Mouse (Mus musculus) hindbrain, embryonic 10.5 days (tissue): Measurements from ENCODE around the gene Slc7a7. TPM values are rescaled to one million over a fixed set of nuclear protein-coding genes. Genes with fewer than 3 reads are reported as not detected.

ENCODE experiments used
- DNase-seq: peaks from one replicate; pipeline ENCODE4 v3.0.0-alpha.2; 2017; ENCODE audit warnings: low spot score
- H3K27ac ChIP-seq: fragments of 300-500 bp; sonication (generic); 2 replicates; pipeline ENCODE4 v1.5.1; 2016; ENCODE audit warnings: mild to moderate bottlenecking, moderate library complexity
- H3K27me3 ChIP-seq: fragments of 300-500 bp; sonication (generic); 2 replicates; pipeline ENCODE4 v1.6.1; 2016; ENCODE audit warnings: mild to moderate bottlenecking; ENCODE audit not compliant: poor library complexity, insufficient read depth, severe bottlenecking
- H3K36me3 ChIP-seq: fragments of 300-500 bp; sonication (generic); 2 replicates; pipeline ENCODE4 v1.6.1; 2016; ENCODE audit warnings: mild to moderate bottlenecking, moderate library complexity
- H3K4me1 ChIP-seq: fragments of 300-500 bp; sonication (generic); replicated peaks from 2 replicates; pipeline ENCODE4 v1.6.1; 2016; ENCODE audit warnings: mild to moderate bottlenecking
- H3K4me3 ChIP-seq: fragments of 300-500 bp; sonication (generic); 2 replicates; pipeline ENCODE4 v1.5.1; 2016; ENCODE audit warnings: mild to moderate bottlenecking, moderate library complexity
- H3K9me3 ChIP-seq: fragments of 300-500 bp; sonication (generic); 2 replicates; pipeline ENCODE4 v1.6.1; 2016; ENCODE audit warnings: mild to moderate bottlenecking, moderate library complexity
- WGBS: fragments of 180-500 bp; shearing (Covaris S2); methylation state at CpG from one replicate; pipeline ENCODE4 v1.1.7; 2016; 5-methylcytosine and 5-hydroxymethylcytosine counted together
- polyA plus RNA-seq: library from polyadenylated mRNA; unstranded; fragments of >200 nt; fragmentation: Nextera tagmentation; extraction: Ambion mirVana; gene quantifications from 2 replicates; pipeline ENCODE4 v1.2.1, GENCODE M21; 2016

Slc7a7 gene
- polyA plus RNA-seq: 5.0 and 5.5 TPM in 2 replicates

GRCm38 (mm10) chr14:54417623-54418081 lies at the start of gene Slc7a7:
Gene Slc7a7, minus strand, starts transcription at chr14:54417780.
- peaks cover 39% of the 10 kb centered on the region for H3K4me1 ChIP-seq
- H3K27ac ChIP-seq: peak within 1 kb of the TSS; percentile 45; the same call in 1 of the 2 replicates
- 2% methylated on average over 19 of the region's 19 CpGs for WGBS
- no peaks in the 10 kb centered on the region for H3K36me3 ChIP-seq
- H3K9me3 ChIP-seq: no peaks in the 10 kb centered on the region
- H3K4me3 ChIP-seq: peak within 1 kb of the TSS; percentile 34
- DNase-seq: peak; percentile 45
- peaks cover 55% of the 10 kb centered on the region for H3K27me3 ChIP-seq

DNA sequence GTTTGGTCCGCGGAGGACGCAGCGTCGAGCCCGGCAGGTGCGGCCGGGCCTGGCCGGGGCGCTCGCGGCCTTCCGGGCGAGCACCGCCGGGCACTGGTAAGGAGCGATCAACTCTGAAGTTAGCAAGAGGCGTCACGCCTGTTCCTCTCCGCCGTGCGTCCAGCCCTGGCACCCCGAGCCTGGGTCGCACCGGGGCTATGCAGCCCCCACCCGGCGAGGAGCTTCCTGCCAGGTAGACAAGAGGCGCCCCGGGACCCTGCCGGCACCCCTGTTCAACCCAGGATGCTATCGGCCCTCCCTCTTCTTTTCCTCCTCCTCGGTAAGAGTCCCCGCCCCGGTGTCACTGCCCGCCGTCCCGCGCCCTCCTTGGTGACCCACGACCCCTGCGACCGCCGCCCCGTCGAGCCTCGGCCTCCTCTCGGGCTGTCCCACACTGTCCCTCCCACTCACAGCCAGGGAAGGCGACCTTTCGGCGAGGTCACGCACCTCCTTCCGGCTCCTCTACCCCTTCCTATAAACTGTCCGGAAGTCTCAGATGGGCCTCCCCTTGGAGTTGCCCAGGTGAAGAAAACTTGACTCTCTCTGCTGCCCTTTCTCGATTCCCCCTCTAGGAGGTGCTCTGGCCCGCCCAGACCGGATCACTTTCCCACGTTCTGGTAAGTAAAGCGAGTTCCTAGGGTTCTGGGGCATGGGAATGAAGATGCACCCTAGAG lies 46.9 kb upstream of the Slc7a7 start:
- peaks cover 22% of the 10 kb centered on the region for H3K4me1 ChIP-seq
- no peaks in the 10 kb centered on the region for H3K9me3 ChIP-seq
- peak; percentile 79 for DNase-seq
- H3K27me3 ChIP-seq: no peaks in the 10 kb centered on the region
- peaks cover 36% of the 10 kb centered on the region for H3K36me3 ChIP-seq
- H3K4me3 ChIP-seq: peak overlapping the region; percentile 85
- WGBS: under 1% methylated on average over 57 of the region's 57 CpGs
- H3K27ac ChIP-seq: peak overlapping the region; percentile 91

DNA sequence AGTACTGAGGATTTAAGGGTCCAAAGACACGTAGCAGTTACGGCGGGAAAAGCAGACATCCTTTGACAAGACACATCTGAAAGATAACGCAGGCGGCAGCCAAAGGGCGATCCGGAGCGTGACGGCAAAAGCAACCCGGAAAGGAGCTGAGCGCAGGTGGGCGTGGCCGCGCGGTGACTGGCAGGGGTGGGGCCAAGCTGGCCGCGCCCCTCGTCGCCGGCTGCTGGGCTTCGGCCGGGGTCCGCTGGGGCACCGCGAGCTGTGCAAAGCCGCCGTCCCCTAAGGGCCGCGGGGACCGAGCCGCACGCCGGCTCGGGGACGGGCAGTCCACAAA lies 46.3 kb upstream of the Slc7a7 start, which contains the start of gene Lrp10:
Gene Lrp10 (plus strand): TSS at position 179 of the 334 bp plus-strand sequence.
- H3K27ac ChIP-seq: peak within 1 kb of the TSS; percentile 91
- under 1% methylated on average over 35 of the region's 35 CpGs for WGBS
- peaks cover 31% of the 10 kb centered on the region for H3K36me3 ChIP-seq
- DNase-seq: peak; percentile 92
- peak within 1 kb of the TSS; percentile 85 for H3K4me3 ChIP-seq
- H3K4me1 ChIP-seq: peaks cover 22% of the 10 kb centered on the region
- no peaks in the 10 kb centered on the region for H3K9me3 ChIP-seq
- H3K27me3 ChIP-seq: no peaks in the 10 kb centered on the region

DNA sequence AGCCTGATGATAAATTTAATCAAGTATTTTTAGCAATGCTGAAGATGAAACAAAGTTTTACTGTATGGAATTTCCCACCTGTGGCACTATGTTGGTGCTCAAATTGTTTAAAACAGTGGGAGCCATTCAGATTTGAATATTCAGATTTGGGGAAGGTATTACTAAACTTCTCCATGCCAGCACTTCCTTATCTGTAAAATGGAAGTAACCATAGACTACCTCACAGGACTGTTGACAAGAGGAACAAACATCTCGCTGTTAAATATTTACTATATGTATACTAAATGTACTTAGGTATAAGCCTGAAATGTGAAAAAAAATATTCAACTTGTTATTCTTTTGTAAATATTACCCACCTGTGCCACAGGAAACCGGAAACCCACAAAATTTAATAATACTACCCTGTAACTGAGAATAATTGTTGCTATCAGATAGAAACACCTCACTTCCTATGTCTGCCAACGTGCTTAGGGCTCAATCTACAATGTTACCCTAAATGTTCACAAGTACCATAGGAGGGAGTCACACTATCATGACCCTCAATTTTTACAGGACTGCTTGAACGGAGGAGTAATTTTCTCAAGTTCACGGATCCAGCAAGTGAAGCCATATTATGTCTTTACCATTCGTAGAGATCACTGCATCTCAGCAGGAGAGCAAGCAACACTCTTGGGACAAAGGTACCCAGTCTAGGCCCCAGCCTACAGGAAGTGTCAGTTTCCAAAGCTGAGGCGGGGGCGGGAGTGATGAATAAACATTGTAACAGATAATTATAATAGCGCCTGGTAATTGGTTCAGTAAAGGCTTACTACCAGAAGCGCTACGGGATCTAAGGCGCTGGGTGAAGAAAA lies 45.8 kb upstream of the Slc7a7 start:
- H3K27ac ChIP-seq: peak overlapping the region; percentile 91
- peak overlapping the region; percentile 85 for H3K4me3 ChIP-seq
- peaks cover 22% of the 10 kb centered on the region for H3K4me1 ChIP-seq

GRCm38 (mm10) chr14:54462146-54462545 lies 44.6 kb upstream of the Slc7a7 start:
- peaks cover 13% of the 10 kb centered on the region; the same call in 1 of the 2 replicates for H3K36me3 ChIP-seq
- no peak overlapping the region for H3K27ac ChIP-seq
- WGBS: 79% methylated on average over 4 of the region's 4 CpGs
- no peak overlapping the region for H3K4me3 ChIP-seq
- no peaks in the 10 kb centered on the region for H3K27me3 ChIP-seq
- no peaks in the 10 kb centered on the region for H3K9me3 ChIP-seq
- peaks cover 20% of the 10 kb centered on the region for H3K4me1 ChIP-seq
- DNase-seq: no peak

More for the DNA sequence above, 45.8 kb upstream of the Slc7a7 start:
- Histone ChIP-seq H3K9me3 (no peaks in the 10 kb centered on the region), H3K27me3 (no peaks in the 10 kb centered on the region), H3K36me3 (peaks cover 25% of the 10 kb centered on the region)
- WGBS: 17% methylated on average over 12 of the region's 12 CpGs
- DNase-seq: no peak

GRCm38 (mm10) chr14:54457907-54458569 lies 40.5 kb upstream of the Slc7a7 start:
- H3K27ac ChIP-seq: no peak overlapping the region
- no peaks in the 10 kb centered on the region for H3K36me3 ChIP-seq
- H3K4me1 ChIP-seq: no peaks in the 10 kb centered on the region
- no peaks in the 10 kb centered on the region for H3K27me3 ChIP-seq
- H3K4me3 ChIP-seq: no peak overlapping the region
- no peak for DNase-seq
- H3K9me3 ChIP-seq: no peaks in the 10 kb centered on the region
- 90% methylated on average over 14 of the region's 14 CpGs for WGBS

- H3K4me3 ChIP-seq: no peak overlapping the region
- no peak for DNase-seq
- 90% methylated on average over 11 of the region's 11 CpGs for WGBS
Measured at GRCm38 (mm10) chr14:54454669-54455528, 37.3 kb upstream of the Slc7a7 start.

GRCm38 (mm10) chr14:54453566-54453965 lies 36.0 kb upstream of the Slc7a7 start:
- Histone ChIP-seq H3K27ac (no peak overlapping the region), H3K4me1 (peaks cover 7% of the 10 kb centered on the region), H3K36me3 (no peaks in the 10 kb centered on the region), H3K4me3 (no peak overlapping the region), H3K27me3 (no peaks in the 10 kb centered on the region), H3K9me3 (no peaks in the 10 kb centered on the region)
- no peak for DNase-seq
- 88% methylated on average over 9 of the region's 9 CpGs for WGBS

More at GRCm38 (mm10) chr14:54454669-54455528, 37.3 kb upstream of the Slc7a7 start:
- no peaks in the 10 kb centered on the region for H3K9me3 ChIP-seq
- no peak overlapping the region for H3K27ac ChIP-seq
- no peaks in the 10 kb centered on the region for H3K27me3 ChIP-seq
- no peaks in the 10 kb centered on the region for H3K36me3 ChIP-seq
- no peaks in the 10 kb centered on the region for H3K4me1 ChIP-seq

- DNase-seq: no peak
- H3K9me3 ChIP-seq: no peaks in the 10 kb centered on the region
- H3K36me3 ChIP-seq: peaks cover 14% of the 10 kb centered on the region
- H3K4me3 ChIP-seq: no peak overlapping the region
- no peak overlapping the region for H3K27ac ChIP-seq
- peaks cover 27% of the 10 kb centered on the region for H3K4me1 ChIP-seq
- 0 out of 2 replicates have a peak, but pooled peaks cover 4% of the 10 kb centered on the region for H3K27me3 ChIP-seq
- WGBS: 67% methylated on average over 3 of the region's 3 CpGs
Measured at GRCm38 (mm10) chr14:54445476-54445875, 27.9 kb upstream of the Slc7a7 start.

GRCm38 (mm10) chr14:54443712-54444618 lies 26.4 kb upstream of the Slc7a7 start:
- 64% methylated on average over 15 of the region's 15 CpGs for WGBS
- H3K27me3 ChIP-seq: 0 out of 2 replicates have a peak, but pooled peaks cover 5% of the 10 kb centered on the region
- peaks cover 30% of the 10 kb centered on the region for H3K4me1 ChIP-seq
- H3K4me3 ChIP-seq: no peak overlapping the region
- H3K9me3 ChIP-seq: no peaks in the 10 kb centered on the region
- DNase-seq: no peak
- H3K36me3 ChIP-seq: peaks cover 29% of the 10 kb centered on the region
- H3K27ac ChIP-seq: 0 out of 2 replicates have a peak overlapping the region, but pooled peaks have one; percentile 47

GRCm38 (mm10) chr14:54443196-54443595 lies 25.6 kb upstream of the Slc7a7 start:
- 24% methylated on average over 3 of the region's 3 CpGs for WGBS
- Histone ChIP-seq H3K9me3 (no peaks in the 10 kb centered on the region), H3K27ac (peak overlapping the region; percentile 47; the same call in 1 of the 2 replicates), H3K4me3 (no peak overlapping the region), H3K27me3 (0 out of 2 replicates have a peak, but pooled peaks cover 5% of the 10 kb centered on the region), H3K4me1 (peaks cover 27% of the 10 kb centered on the region), H3K36me3 (peaks cover 37% of the 10 kb centered on the region)
- peak; percentile 47 for DNase-seq
